Mouse (Mus musculus): ENCODE data around the gene Rc3h1. TPM values are rescaled to one million over a fixed set of nuclear protein-coding genes. Genes with fewer than 3 reads are reported as not detected.

Gene Rc3h1
- total RNA-seq (2023), result 10 to 100 TPM; 52.1 to 55.3 TPM

GRCm38 (mm10) chr1:160906057-160906557 lies at the start of gene Rc3h1:
Gene Rc3h1, plus strand, starts transcription at chr1:160906418.

GRCm38 (mm10) chr1:160978071-160978735 lies 72.0 kb downstream of the Rc3h1 start, which contains the start of gene Serpinc1:
Gene Serpinc1, plus strand, starts transcription at chr1:160978585.

Other genes starting within 250 kb of the Rc3h1 start
- gene Rabgap1l, start 113.2 kb upstream of the Rc3h1 start, total RNA-seq (2023), result 10 to 100 TPM; 42.1 to 46.7 TPM
- gene Serpinc1, start 72.2 kb downstream of the Rc3h1 start, total RNA-seq (2023), result 1 to 10 TPM; 1.2 to 2.2 TPM
- gene Zbtb37, start 128.4 kb downstream of the Rc3h1 start, total RNA-seq (2023), result 10 to 100 TPM in 1 of 2 experiments, 1 to 10 TPM in 1; 9.7 to 10.6 TPM
- 10 to 100 TPM; 10.8 to 13.9 TPM for gene Dars2, start 164.2 kb downstream of the Rc3h1 start, total RNA-seq (2023)
- gene Cenpl, start 164.3 kb downstream of the Rc3h1 start, total RNA-seq (2023), result 10 to 100 TPM in 1 of 2 experiments, 1 to 10 TPM in 1; 8.1 to 10.9 TPM
- 10 to 100 TPM; 20.1 to 22.8 TPM for gene Klhl20, start 225.1 kb downstream of the Rc3h1 start, total RNA-seq (2023)
- not detected for gene Ankrd45, start 236.3 kb downstream of the Rc3h1 start, total RNA-seq (2023)

All from monocyte, adult 59 days (primary cell).